Mouse (Mus musculus) bone marrow macrophage, adult 2 months (primary cell): Measurements from ENCODE around the gene Olfr1474.

Source experiments
- CTCF ChIP-seq: IDR thresholded peaks from 2 replicates; pipeline ENCODE4 v1.5.1; 2012; ENCODE audit warnings: low read depth, mild to moderate bottlenecking, low read length, moderate library complexity
- POLR2A ChIP-seq: IDR thresholded peaks from 2 replicates; pipeline ENCODE4 v1.6.1; 2012; ENCODE audit warnings: mild to moderate bottlenecking, low read depth, low read length, borderline replicate concordance

DNA sequence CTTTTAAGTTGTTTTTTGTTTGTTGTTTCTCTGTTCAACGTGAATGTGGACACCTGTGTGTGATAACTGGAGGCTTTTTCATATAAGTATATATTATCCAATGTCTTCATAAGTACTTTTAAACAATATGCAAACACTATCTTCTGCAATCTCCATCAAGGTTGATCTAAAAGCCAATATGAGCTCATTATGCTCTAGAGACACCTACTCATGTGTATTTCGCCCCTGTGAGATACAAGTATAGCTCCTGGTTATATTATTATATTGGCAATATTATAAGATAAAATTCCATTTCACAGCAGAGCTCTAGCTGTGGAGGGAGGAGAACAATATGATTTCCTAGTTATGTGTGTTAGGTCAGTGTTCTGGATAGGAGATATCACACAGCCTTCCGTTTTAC lies 30.9 kb downstream of the Olfr1474 start, which contains the start of gene Olfr1477:
- no peak for TF ChIP-seq POLR2A
- no peak for TF ChIP-seq CTCF
